Mouse (Mus musculus) neural tube, embryonic 11.5 days (tissue): ENCODE measurements around the gene Smad1. TPM values are rescaled to one million over a fixed set of nuclear protein-coding genes. Genes with fewer than 3 reads are reported as not detected.

Source experiments
- ATAC-seq: fragments of 200-750 bp; cut with Nextera tagmentation; 2 replicates; pipeline ENCODE4 v1.8.0; 2017; ENCODE audit warnings: moderate number of reproducible peaks, mild to moderate bottlenecking, moderate TSS enrichment, moderate library complexity; ENCODE audit not compliant: insufficient read depth, low FRiP score, low TSS enrichment
- DNase-seq: peaks from one replicate; pipeline ENCODE4 v3.0.0-alpha.2; 2015; ENCODE audit warnings: low spot score
- H3K27ac ChIP-seq: fragments of 300-500 bp; sonication (generic); 2 replicates; pipeline ENCODE4 v1.5.1; 2014; ENCODE audit warnings: low read depth, mild to moderate bottlenecking, low read length
- H3K27me3 ChIP-seq: fragments of 300-500 bp; sonication (generic); 2 replicates; pipeline ENCODE4 v1.6.1; 2014; ENCODE audit warnings: mild to moderate bottlenecking, low read length, mixed read lengths; ENCODE audit not compliant: control insufficient read depth, insufficient read depth
- H3K36me3 ChIP-seq: fragments of 300-500 bp; sonication (generic); 2 replicates; pipeline ENCODE4 v1.6.1; 2014; ENCODE audit warnings: mild to moderate bottlenecking, low read length, moderate library complexity, mixed read lengths; ENCODE audit not compliant: control insufficient read depth, insufficient read depth
- H3K4me1 ChIP-seq: fragments of 300-500 bp; sonication (generic); 2 replicates; pipeline ENCODE4 v1.6.1; 2014; ENCODE audit warnings: low read length, mixed read lengths; ENCODE audit not compliant: control insufficient read depth, insufficient read depth
- H3K4me2 ChIP-seq: fragments of 300-500 bp; sonication (generic); 2 replicates; pipeline ENCODE4 v1.6.1; 2014; ENCODE audit warnings: low read depth, mild to moderate bottlenecking, moderate library complexity
- H3K4me3 ChIP-seq: fragments of 300-500 bp; sonication (generic); 2 replicates; pipeline ENCODE4 v1.5.1; 2014; ENCODE audit warnings: low read depth, low read length
- H3K9ac ChIP-seq: fragments of 300-500 bp; sonication (generic); 2 replicates; pipeline ENCODE4 v1.6.1; 2014; ENCODE audit warnings: mild to moderate bottlenecking, low read length
- H3K9me3 ChIP-seq: fragments of 300-500 bp; sonication (generic); 2 replicates; pipeline ENCODE4 v1.6.1; 2016; ENCODE audit warnings: low read length; ENCODE audit not compliant: control insufficient read depth
- whole genome bisulfite sequencing: fragments of 180-500 bp; shearing (Covaris S2); extraction: QIAGEN DNeasy Blood & Tissue Kit; methylation state at CpG from one replicate; pipeline ENCODE4 v1.1.7; 2014; 5-methylcytosine and 5-hydroxymethylcytosine counted together
- polyA plus RNA-seq: library from polyadenylated mRNA; unstranded; fragments of >200 nt; fragmentation: Nextera tagmentation; extraction: Ambion mirVana; gene quantifications from 2 replicates; pipeline ENCODE4 v1.2.1, GENCODE M21; 2014

The Smad1 gene
- polyA plus RNA-seq, 1 experiment from 2014 or later = 72.5 TPM

- Histone ChIP-seq H3K4me2 (no peak overlapping the region), H3K9ac (no peak overlapping the region), H3K27ac (no peak overlapping the region), H3K4me3 (no peak overlapping the region), H3K9me3 (no peaks in the 10 kb centered on the region), H3K27me3 (no peaks in the 10 kb centered on the region), H3K36me3 (no peaks in the 10 kb centered on the region), H3K4me1 (no peaks in the 10 kb centered on the region)
- DNase-seq (no peak), ATAC-seq (no peak)
- WGBS = 74% methylated on average over 7 of the region's 7 CpGs
These were observed 76.2 kb downstream of the Smad1 start for GRCm38 (mm10) chr8:79323121-79323520.

- Histone ChIP-seq H3K27ac (no peak overlapping the region), H3K27me3 (no peaks in the 10 kb centered on the region), H3K4me2 (no peak overlapping the region), H3K9ac (no peak overlapping the region), H3K4me1 (no peaks in the 10 kb centered on the region), H3K9me3 (no peaks in the 10 kb centered on the region), H3K4me3 (no peak overlapping the region), H3K36me3 (no peaks in the 10 kb centered on the region)
- 72% methylated on average over 2 of the region's 2 CpGs for WGBS
- ATAC-seq = no peak
- no peak for DNase-seq
These were observed 88.5 kb downstream of the Smad1 start for GRCm38 (mm10) chr8:79310801-79311200.

GRCm38 (mm10) chr8:79305941-79306340 lies 93.4 kb downstream of the Smad1 start:
- H3K4me3 ChIP-seq = no peak overlapping the region
- no peaks in the 10 kb centered on the region for H3K36me3 ChIP-seq
- ATAC-seq (no peak), DNase-seq (no peak)
- no peak overlapping the region for H3K4me2 ChIP-seq
- H3K9me3 ChIP-seq = no peaks in the 10 kb centered on the region
- no peak overlapping the region for H3K27ac ChIP-seq
- 70% methylated on average over 5 of the region's 5 CpGs for WGBS
- H3K27me3 ChIP-seq = no peaks in the 10 kb centered on the region
- H3K4me1 ChIP-seq = no peaks in the 10 kb centered on the region
- no peak overlapping the region for H3K9ac ChIP-seq

- H3K4me2 ChIP-seq = no peak overlapping the region
- no peak for DNase-seq
- no peaks in the 10 kb centered on the region for H3K36me3 ChIP-seq
- H3K4me1 ChIP-seq = no peaks in the 10 kb centered on the region
- H3K9me3 ChIP-seq = no peaks in the 10 kb centered on the region
- no peak for ATAC-seq
- H3K9ac ChIP-seq = no peak overlapping the region
- H3K4me3 ChIP-seq = no peak overlapping the region
- WGBS = 75% methylated on average over 3 of the region's 3 CpGs
- no peak overlapping the region for H3K27ac ChIP-seq
- no peaks in the 10 kb centered on the region for H3K27me3 ChIP-seq
These were observed 97.8 kb downstream of the Smad1 start for GRCm38 (mm10) chr8:79301548-79301947.

- 86% methylated on average over 5 of the region's 5 CpGs for WGBS
These were observed 99.6 kb downstream of the Smad1 start for GRCm38 (mm10) chr8:79299704-79300103.

GRCm38 (mm10) chr8:79297763-79298162 lies 101.6 kb downstream of the Smad1 start:
- no peak overlapping the region for H3K27ac ChIP-seq
- no peaks in the 10 kb centered on the region for H3K9me3 ChIP-seq
- ATAC-seq (no peak), DNase-seq (peak; percentile 66)
- H3K27me3 ChIP-seq = no peaks in the 10 kb centered on the region
- H3K9ac ChIP-seq = no peak overlapping the region
- peaks cover 10% of the 10 kb centered on the region; the same call in 1 of the 2 replicates for H3K4me1 ChIP-seq
- 55% methylated on average over 3 of the region's 3 CpGs for whole genome bisulfite sequencing
- no peaks in the 10 kb centered on the region for H3K36me3 ChIP-seq
- H3K4me2 ChIP-seq = no peak overlapping the region
- H3K4me3 ChIP-seq = no peak overlapping the region

More at GRCm38 (mm10) chr8:79299704-79300103, 99.6 kb downstream of the Smad1 start:
- no peak overlapping the region for H3K4me2 ChIP-seq
- no peaks in the 10 kb centered on the region for H3K36me3 ChIP-seq
- no peak overlapping the region for H3K9ac ChIP-seq
- H3K27ac ChIP-seq = no peak overlapping the region
- no peak for ATAC-seq
- peaks cover 4% of the 10 kb centered on the region; the same call in 1 of the 2 replicates for H3K4me1 ChIP-seq
- no peaks in the 10 kb centered on the region for H3K9me3 ChIP-seq
- DNase-seq = no peak
- no peak overlapping the region for H3K4me3 ChIP-seq
- no peaks in the 10 kb centered on the region for H3K27me3 ChIP-seq

- Histone ChIP-seq H3K27me3 (no peaks in the 10 kb centered on the region), H3K4me1 (peaks cover 10% of the 10 kb centered on the region; the same call in 1 of the 2 replicates), H3K36me3 (no peaks in the 10 kb centered on the region), H3K9me3 (no peaks in the 10 kb centered on the region), H3K27ac (peak overlapping the region; percentile 96), H3K4me2 (peak overlapping the region; percentile 79), H3K9ac (peak overlapping the region; percentile 86), H3K4me3 (peak overlapping the region; percentile 55)
- WGBS = 16% methylated on average over 18 of the region's 18 CpGs
- no peak for DNase-seq
- ATAC-seq = no peak; the same call in none of the 2 replicates
These were observed 103.8 kb downstream of the Smad1 start for GRCm38 (mm10) chr8:79295276-79296105.

GRCm38 (mm10) chr8:79294610-79295275 lies 104.6 kb downstream of the Smad1 start, which contains the start of gene Mmaa:
Mmaa (minus strand) TSS chr8:79294937.
- peaks cover 10% of the 10 kb centered on the region; the same call in 1 of the 2 replicates for H3K4me1 ChIP-seq
- H3K27ac ChIP-seq = peak within 1 kb of the TSS; percentile 96
- WGBS = under 1% methylated on average over 47 of the region's 74 CpGs
- no peaks in the 10 kb centered on the region for H3K36me3 ChIP-seq
- peak within 1 kb of the TSS; percentile 86 for H3K9ac ChIP-seq
- peak; percentile 96 for ATAC-seq
- H3K27me3 ChIP-seq = no peaks in the 10 kb centered on the region
- DNase-seq = peak; percentile 100
- peak within 1 kb of the TSS; percentile 79 for H3K4me2 ChIP-seq
- H3K9me3 ChIP-seq = no peaks in the 10 kb centered on the region
- H3K4me3 ChIP-seq = peak within 1 kb of the TSS; percentile 55
